Mouse (Mus musculus): ENCODE results near the gene Plek. TPM values are rescaled to one million over a fixed set of nuclear protein-coding genes. Genes with fewer than 3 reads are reported as not detected.

The Plek gene
- polyA plus RNA-seq, 1 experiment from 2014 or later = 6.1 TPM

GRCm38 (mm10) chr11:16999933-17000332, 52.2 kb downstream of the Plek start:
- ATAC-seq (ENCODE audit: insufficient read depth) (no peak), DNase-seq (no peak)
- Histone ChIP-seq H3K27ac (ENCODE audit: low read depth) (no peak overlapping the region), H3K27me3 (ENCODE audit: insufficient read depth, low read length) (no peaks in the 10 kb centered on the region), H3K4me3 (ENCODE audit: low read depth, low read length) (no peak overlapping the region), H3K4me1 (ENCODE audit: insufficient read depth) (no peaks in the 10 kb centered on the region), H3K9me3 (ENCODE audit: low read depth, low read length) (no peaks in the 10 kb centered on the region), H3K36me3 (ENCODE audit: insufficient read depth) (no peaks in the 10 kb centered on the region), H3K9ac (no peak overlapping the region), H3K4me2 (no peak overlapping the region)
- no peak for TF ChIP-seq CTCF (IDR thresholded peaks at IDR 0.05; ENCODE audit: low read depth)

DNA sequence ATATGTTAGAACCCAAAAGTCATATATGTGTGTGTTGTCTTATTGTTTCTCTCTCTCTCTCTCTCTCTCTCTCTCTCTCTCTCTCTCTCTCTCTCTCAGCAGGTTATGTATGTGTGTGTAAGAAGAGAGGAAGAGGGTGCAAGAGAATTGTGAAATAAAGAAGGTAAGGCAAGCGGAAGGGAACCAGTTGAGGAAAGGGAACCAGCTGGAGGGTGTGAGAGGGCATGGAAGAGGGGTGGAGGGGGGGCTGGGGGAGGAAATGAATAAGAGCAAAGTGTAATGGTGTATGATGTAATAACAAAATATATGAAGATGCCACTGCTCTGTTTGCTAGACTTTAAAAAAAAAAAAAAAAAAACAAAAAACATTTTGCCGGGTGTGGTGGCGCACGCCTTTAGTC, 52.8 kb downstream of the Plek start:
- no peaks in the 10 kb centered on the region for H3K36me3 ChIP-seq (ENCODE audit: insufficient read depth)
- 88% methylated on average over 4 of the region's 4 CpGs for WGBS
- no peak overlapping the region for H3K9ac ChIP-seq
- H3K4me2 ChIP-seq = no peak overlapping the region
- no peaks in the 10 kb centered on the region for H3K27me3 ChIP-seq (ENCODE audit: insufficient read depth, low read length)
- H3K27ac ChIP-seq (ENCODE audit: low read depth) = no peak overlapping the region
- no peaks in the 10 kb centered on the region for H3K9me3 ChIP-seq (ENCODE audit: low read depth, low read length)
- no peak for DNase-seq
- TF ChIP-seq CTCF (IDR thresholded peaks at IDR 0.05; ENCODE audit: low read depth) = no peak
- ATAC-seq (ENCODE audit: insufficient read depth) = no peak
- H3K4me1 ChIP-seq (ENCODE audit: insufficient read depth) = no peaks in the 10 kb centered on the region
- no peak overlapping the region for H3K4me3 ChIP-seq (ENCODE audit: low read depth, low read length)

DNA sequence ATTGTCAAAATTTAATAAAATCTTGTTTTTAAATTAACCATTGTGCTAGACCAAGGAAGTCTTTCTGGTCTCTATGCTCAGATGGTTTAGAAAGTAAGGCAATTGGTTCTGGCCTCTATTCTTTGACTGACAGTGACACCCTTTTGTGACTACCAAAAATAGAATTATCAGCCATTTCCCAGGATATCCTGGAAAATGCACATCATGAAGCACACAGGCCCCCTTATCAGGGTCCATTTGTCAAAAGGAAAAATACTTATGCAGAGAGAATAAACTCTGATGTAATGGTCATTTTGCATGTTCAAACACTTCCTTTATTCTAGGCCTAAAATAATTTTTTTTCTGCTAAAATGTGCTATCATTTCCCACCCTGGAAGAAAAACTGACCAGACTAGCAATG, 54.7 kb downstream of the Plek start:
- Histone ChIP-seq H3K36me3 (ENCODE audit: insufficient read depth) (no peaks in the 10 kb centered on the region), H3K4me1 (ENCODE audit: insufficient read depth) (no peaks in the 10 kb centered on the region), H3K27me3 (ENCODE audit: insufficient read depth, low read length) (no peaks in the 10 kb centered on the region), H3K4me2 (no peak overlapping the region), H3K9ac (no peak overlapping the region), H3K27ac (ENCODE audit: low read depth) (no peak overlapping the region), H3K9me3 (ENCODE audit: low read depth, low read length) (no peaks in the 10 kb centered on the region), H3K4me3 (ENCODE audit: low read depth, low read length) (no peak overlapping the region)
- no peak for DNase-seq
- no peak for ATAC-seq (ENCODE audit: insufficient read depth)
- no peak for TF ChIP-seq CTCF (IDR thresholded peaks at IDR 0.05; ENCODE audit: low read depth)

- no peaks in the 10 kb centered on the region for H3K27me3 ChIP-seq (ENCODE audit: insufficient read depth, low read length)
These were observed 55.4 kb downstream of the Plek start for GRCm38 (mm10) chr11:16996818-16997217.

DNA sequence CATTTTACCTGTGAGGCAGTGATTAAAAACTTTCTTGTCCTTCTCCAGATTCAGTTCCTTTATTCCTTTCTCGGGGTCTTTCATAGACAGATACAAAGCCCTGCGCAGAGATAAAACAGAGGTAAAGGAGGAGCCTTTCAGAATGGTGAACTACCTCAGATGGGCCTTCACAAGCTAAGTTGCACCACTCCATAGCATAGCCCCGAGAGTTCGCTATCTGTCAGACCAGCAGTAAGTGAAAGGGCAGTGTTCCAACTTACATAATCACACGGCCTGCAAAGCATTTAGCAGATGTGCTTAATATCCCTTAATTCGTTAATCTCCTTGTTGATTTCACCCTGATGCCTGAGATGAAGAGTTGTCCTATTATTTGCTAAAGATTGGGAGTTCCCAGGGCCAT, 59.3 kb downstream of the Plek start:
- TF ChIP-seq CTCF (IDR thresholded peaks at IDR 0.05; ENCODE audit: low read depth) = no peak
- Histone ChIP-seq H3K27ac (ENCODE audit: low read depth) (no peak overlapping the region), H3K4me2 (no peak overlapping the region), H3K9me3 (ENCODE audit: low read depth, low read length) (no peaks in the 10 kb centered on the region), H3K27me3 (ENCODE audit: insufficient read depth, low read length) (no peaks in the 10 kb centered on the region), H3K9ac (no peak overlapping the region), H3K36me3 (ENCODE audit: insufficient read depth) (no peaks in the 10 kb centered on the region), H3K4me3 (ENCODE audit: low read depth, low read length) (no peak overlapping the region), H3K4me1 (ENCODE audit: insufficient read depth) (no peaks in the 10 kb centered on the region)
- DNase-seq = no peak
- WGBS = 79% methylated on average over 6 of the region's 6 CpGs
- ATAC-seq (ENCODE audit: insufficient read depth) = no peak

More at GRCm38 (mm10) chr11:16996818-16997217, 55.4 kb downstream of the Plek start:
- Histone ChIP-seq H3K9ac (no peak overlapping the region), H3K4me2 (no peak overlapping the region), H3K4me3 (ENCODE audit: low read depth, low read length) (no peak overlapping the region), H3K4me1 (ENCODE audit: insufficient read depth) (no peaks in the 10 kb centered on the region), H3K9me3 (ENCODE audit: low read depth, low read length) (no peaks in the 10 kb centered on the region), H3K36me3 (ENCODE audit: insufficient read depth) (no peaks in the 10 kb centered on the region), H3K27ac (ENCODE audit: low read depth) (no peak overlapping the region)
- TF ChIP-seq CTCF (IDR thresholded peaks at IDR 0.05; ENCODE audit: low read depth) = no peak
- DNase-seq (no peak), ATAC-seq (ENCODE audit: insufficient read depth) (no peak)

DNA sequence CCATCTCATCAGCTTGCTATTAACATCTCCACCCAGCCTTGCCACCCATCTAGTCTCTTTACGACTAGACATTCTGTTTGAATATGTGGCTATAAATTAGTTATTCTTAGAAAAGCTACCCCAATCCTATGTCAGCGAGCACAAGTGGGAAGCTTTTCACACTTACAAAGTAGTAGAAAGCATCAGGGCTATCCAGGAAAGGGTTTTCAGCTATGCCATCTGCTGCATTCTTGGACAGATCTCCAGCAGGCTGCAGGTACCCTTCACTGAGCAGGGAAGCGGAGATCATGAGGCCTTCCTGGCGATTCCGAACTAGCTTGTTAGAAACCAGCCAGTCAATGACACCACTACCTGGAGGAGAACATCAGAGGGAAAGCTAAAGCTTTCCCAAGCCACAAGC, 62.3 kb downstream of the Plek start:
- Histone ChIP-seq H3K27me3 (ENCODE audit: insufficient read depth, low read length) (no peaks in the 10 kb centered on the region), H3K9ac (no peak overlapping the region), H3K4me2 (no peak overlapping the region), H3K4me1 (ENCODE audit: insufficient read depth) (no peaks in the 10 kb centered on the region), H3K36me3 (ENCODE audit: insufficient read depth) (no peaks in the 10 kb centered on the region), H3K9me3 (ENCODE audit: low read depth, low read length) (no peaks in the 10 kb centered on the region), H3K27ac (ENCODE audit: low read depth) (no peak overlapping the region), H3K4me3 (ENCODE audit: low read depth, low read length) (no peak overlapping the region)
- TF ChIP-seq CTCF (IDR thresholded peaks at IDR 0.05; ENCODE audit: low read depth) = no peak
- DNase-seq = no peak
- ATAC-seq (ENCODE audit: insufficient read depth) = no peak
- 89% methylated on average over 5 of the region's 5 CpGs for WGBS

GRCm38 (mm10) chr11:16987745-16988328, 64.3 kb downstream of the Plek start:
- H3K4me2 ChIP-seq = no peak overlapping the region
- H3K27me3 ChIP-seq (ENCODE audit: insufficient read depth, low read length) = no peaks in the 10 kb centered on the region
- ATAC-seq (ENCODE audit: insufficient read depth) (no peak), DNase-seq (no peak)
- H3K4me3 ChIP-seq (ENCODE audit: low read depth, low read length) = no peak overlapping the region
- no peak for TF ChIP-seq CTCF (IDR thresholded peaks at IDR 0.05; ENCODE audit: low read depth)
- H3K9me3 ChIP-seq (ENCODE audit: low read depth, low read length) = no peaks in the 10 kb centered on the region
- H3K9ac ChIP-seq = no peak overlapping the region
- no peaks in the 10 kb centered on the region for H3K4me1 ChIP-seq (ENCODE audit: insufficient read depth)
- WGBS = 71% methylated on average over 6 of the region's 6 CpGs
- H3K36me3 ChIP-seq (ENCODE audit: insufficient read depth) = no peaks in the 10 kb centered on the region
- H3K27ac ChIP-seq (ENCODE audit: low read depth) = no peak overlapping the region
